Mouse (Mus musculus) limb, embryonic 11.5 days (tissue): ENCODE data around the gene Rab26. TPM values are rescaled to one million over a fixed set of nuclear protein-coding genes. Genes with fewer than 3 reads are reported as not detected.

Experiments
- ATAC-seq: fragments of 200-750 bp; cut with Nextera tagmentation; 2 replicates; pipeline ENCODE4 v1.8.0; 2017; ENCODE audit warnings: low read depth; ENCODE audit not compliant: insufficient number of reproducible peaks, low FRiP score, low TSS enrichment
- DNase-seq: peaks from one replicate; pipeline ENCODE4 v3.0.0-alpha.2; 2015; ENCODE audit warnings: low spot score
- H3K27ac ChIP-seq: fragments of 300-500 bp; sonication (generic); replicated peaks from 2 replicates; pipeline ENCODE4 v1.5.1; 2014; ENCODE audit warnings: low read depth, mild to moderate bottlenecking, low read length
- H3K27me3 ChIP-seq: fragments of 300-500 bp; sonication (generic); 2 replicates; pipeline ENCODE4 v1.6.1; 2014; ENCODE audit warnings: mild to moderate bottlenecking, low read length, mixed read lengths; ENCODE audit not compliant: control insufficient read depth, insufficient read depth
- H3K36me3 ChIP-seq: fragments of 300-500 bp; sonication (generic); 2 replicates; pipeline ENCODE4 v1.6.1; 2014; ENCODE audit warnings: mild to moderate bottlenecking, low read length, moderate library complexity, mixed read lengths; ENCODE audit not compliant: control insufficient read depth, insufficient read depth
- H3K4me1 ChIP-seq: fragments of 300-500 bp; sonication (generic); 2 replicates; pipeline ENCODE4 v1.6.1; 2014; ENCODE audit warnings: low read length, mixed read lengths; ENCODE audit not compliant: control insufficient read depth, insufficient read depth
- H3K4me2 ChIP-seq: fragments of 300-500 bp; sonication (generic); 2 replicates; pipeline ENCODE4 v1.6.1; 2014; ENCODE audit warnings: low read depth, mild to moderate bottlenecking, moderate library complexity; ENCODE audit not compliant: severe bottlenecking
- H3K4me3 ChIP-seq: fragments of 300-500 bp; sonication (generic); 2 replicates; pipeline ENCODE4 v1.5.1; 2014; ENCODE audit warnings: low read depth, low read length
- H3K9ac ChIP-seq: fragments of 300-500 bp; sonication (generic); 2 replicates; pipeline ENCODE4 v1.6.1; 2014; ENCODE audit warnings: mild to moderate bottlenecking, low read length
- H3K9me3 ChIP-seq: fragments of 300-500 bp; sonication (generic); 2 replicates; pipeline ENCODE4 v1.6.1; 2016; ENCODE audit warnings: low read length; ENCODE audit not compliant: control insufficient read depth
- WGBS: fragments of 180-500 bp; shearing (Covaris S2); extraction: QIAGEN DNeasy Blood & Tissue Kit; methylation state at CpG from one replicate; pipeline ENCODE4 v1.1.7; 2014; 5-methylcytosine and 5-hydroxymethylcytosine counted together
- polyA plus RNA-seq: library from polyadenylated mRNA; unstranded; fragments of >200 nt; fragmentation: Nextera tagmentation; extraction: Ambion mirVana; gene quantifications from 2 replicates; pipeline ENCODE4 v1.2.1, GENCODE M21; 2014

The Rab26 gene
- polyA plus RNA-seq, 1 experiment from 2014 or later, result 3.1 TPM

DNA sequence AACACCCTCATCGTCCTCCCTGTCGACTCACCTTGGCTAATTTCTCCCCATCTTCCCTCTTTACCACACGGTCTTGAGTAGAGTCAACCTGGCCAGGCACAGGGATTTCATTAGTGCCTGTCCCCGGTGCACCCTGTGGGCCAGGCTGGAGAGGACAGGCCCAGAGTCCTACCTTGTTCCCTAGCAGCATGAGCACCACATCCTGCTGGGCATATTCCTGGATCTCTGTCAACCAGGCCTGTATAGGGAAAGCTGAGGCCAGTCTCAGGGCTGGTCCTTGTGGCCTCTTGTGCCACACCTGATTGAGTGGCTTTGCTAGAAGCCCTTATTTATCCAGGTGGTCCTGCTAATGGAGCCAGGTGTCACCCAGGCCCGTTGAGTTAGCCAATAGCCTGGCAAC is 4.1 kb downstream of the Rab26 start:
- Histone ChIP-seq H3K27ac (peak overlapping the region; percentile 38; the same call in 1 of the 2 replicates), H3K4me2 (peak overlapping the region; percentile 84), H3K27me3 (no peaks in the 10 kb centered on the region), H3K36me3 (peaks cover 6% of the 10 kb centered on the region; the same call in 1 of the 2 replicates), H3K9me3 (no peaks in the 10 kb centered on the region), H3K9ac (peak overlapping the region; percentile 77), H3K4me1 (peaks cover 40% of the 10 kb centered on the region), H3K4me3 (peak overlapping the region; percentile 53)
- no peak for ATAC-seq
- 27% methylated on average over 5 of the region's 5 CpGs for WGBS
- DNase-seq, result no peak

DNA sequence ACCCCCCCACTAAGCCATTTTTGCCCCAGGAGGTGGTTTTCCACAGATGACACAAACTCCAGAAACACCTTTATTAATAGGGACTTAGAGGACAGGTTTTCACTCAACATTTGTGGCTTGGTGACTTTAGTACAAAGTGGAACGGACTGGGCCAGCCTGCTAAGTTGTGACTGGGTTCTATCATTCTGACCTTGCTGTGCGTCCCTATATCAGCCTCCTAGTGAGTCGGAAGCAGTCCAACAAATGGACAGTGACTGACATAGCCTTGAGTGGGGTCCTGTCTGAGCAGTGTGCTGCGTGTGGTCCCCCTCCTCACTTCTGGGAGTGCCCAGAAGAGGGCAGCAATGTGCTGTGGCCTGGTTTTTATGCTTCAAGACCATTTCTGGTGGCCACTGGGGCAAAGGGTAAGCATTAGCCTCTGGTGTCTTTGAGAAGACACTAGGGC is 5.0 kb downstream of the Rab26 start:
- ATAC-seq (no peak), DNase-seq (peak; percentile 88)
- H3K9me3 ChIP-seq, result no peaks in the 10 kb centered on the region
- H3K27me3 ChIP-seq, result no peaks in the 10 kb centered on the region
- peak overlapping the region; percentile 68; the same call in 1 of the 2 replicates for H3K27ac ChIP-seq
- H3K4me2 ChIP-seq, result peak overlapping the region; percentile 84
- H3K4me1 ChIP-seq, result peaks cover 40% of the 10 kb centered on the region
- H3K4me3 ChIP-seq, result peak overlapping the region; percentile 53
- H3K9ac ChIP-seq, result peak overlapping the region; percentile 77
- WGBS, result 0% methylated on average over 4 of the region's 4 CpGs
- H3K36me3 ChIP-seq, result peaks cover 6% of the 10 kb centered on the region; the same call in 1 of the 2 replicates

DNA sequence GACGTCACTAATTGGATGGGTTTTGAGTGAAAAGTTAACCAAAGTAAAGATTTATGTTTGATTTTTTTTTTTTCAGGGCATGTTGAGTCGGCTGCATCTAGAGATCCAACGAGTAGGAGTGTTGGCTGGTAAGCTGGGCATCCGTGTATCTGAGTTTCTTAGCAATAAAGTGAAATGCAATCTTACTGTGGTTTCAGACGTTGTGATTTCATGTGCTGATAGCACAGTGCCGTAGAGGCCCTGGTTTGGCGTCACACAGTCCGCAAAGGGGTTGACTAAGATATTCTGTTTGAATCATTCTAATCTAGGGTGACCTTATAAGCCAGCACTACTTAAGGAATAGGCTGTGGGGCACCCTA is 5.5 kb downstream of the Rab26 start:
- H3K36me3 ChIP-seq, result peaks cover 6% of the 10 kb centered on the region; the same call in 1 of the 2 replicates
- H3K27ac ChIP-seq, result peak overlapping the region; percentile 68; the same call in 1 of the 2 replicates
- DNase-seq (no peak), ATAC-seq (no peak)
- no peaks in the 10 kb centered on the region for H3K27me3 ChIP-seq
- no peaks in the 10 kb centered on the region for H3K9me3 ChIP-seq
- peak overlapping the region; percentile 84 for H3K4me2 ChIP-seq
- WGBS, result under 1% methylated on average over 8 of the region's 8 CpGs
- peak overlapping the region; percentile 53 for H3K4me3 ChIP-seq
- peaks cover 40% of the 10 kb centered on the region for H3K4me1 ChIP-seq
- H3K9ac ChIP-seq, result peak overlapping the region; percentile 77

DNA sequence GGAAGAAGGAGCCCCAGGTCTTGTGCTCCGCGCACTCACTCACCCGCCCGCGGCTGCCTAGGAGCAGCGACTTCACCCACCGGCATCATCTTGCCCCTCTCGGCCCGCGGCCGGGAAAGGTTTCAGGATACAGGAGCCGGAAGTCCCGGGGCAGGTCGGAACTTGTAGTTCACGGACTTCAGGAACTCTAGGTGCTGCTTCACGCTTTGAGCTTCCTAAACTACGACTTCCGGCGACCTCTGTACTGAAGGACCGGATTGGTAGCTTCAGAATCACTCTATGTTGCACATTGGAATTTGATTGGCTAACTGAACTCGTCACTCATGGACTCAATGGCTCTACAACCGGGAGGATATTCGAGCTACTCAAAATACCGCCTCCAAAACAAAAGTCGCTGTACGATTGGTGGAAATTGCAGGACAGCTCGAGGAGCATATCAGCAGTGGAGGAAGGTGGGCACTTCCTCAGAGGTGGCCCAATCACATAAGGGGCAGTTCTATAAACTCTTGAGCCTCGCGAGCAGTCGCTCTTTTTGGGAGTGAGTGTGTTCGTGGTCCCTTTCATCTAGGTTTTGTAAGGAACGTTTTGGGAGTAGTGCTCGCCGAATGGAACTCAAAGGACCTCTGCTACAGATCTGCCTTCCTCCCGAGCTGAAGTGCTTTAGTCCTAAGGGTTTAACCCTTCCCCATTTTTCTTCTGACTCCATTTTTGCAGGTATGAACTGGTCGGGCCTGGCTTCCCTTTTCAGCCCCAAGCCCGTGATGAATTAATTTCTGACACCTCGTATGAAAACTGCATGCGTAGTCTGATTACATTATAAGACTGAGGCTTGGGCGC is 6.1 kb downstream of the Rab26 start, which contains the start of gene Traf7:
Gene Traf7 (minus strand): TSS at position 216 of the 837 bp plus-strand sequence.
- peaks cover 6% of the 10 kb centered on the region; the same call in 1 of the 2 replicates for H3K36me3 ChIP-seq
- DNase-seq (peak; percentile 95), ATAC-seq (peak; percentile 97)
- under 1% methylated on average over 40 of the region's 40 CpGs for WGBS
- peak within 1 kb of the TSS; percentile 87 for H3K9ac ChIP-seq
- peak within 1 kb of the TSS; percentile 68; the same call in 1 of the 2 replicates for H3K27ac ChIP-seq
- H3K4me1 ChIP-seq, result peaks cover 36% of the 10 kb centered on the region
- peak within 1 kb of the TSS; percentile 62 for H3K4me3 ChIP-seq
- H3K9me3 ChIP-seq, result no peaks in the 10 kb centered on the region
- no peaks in the 10 kb centered on the region for H3K27me3 ChIP-seq
- peak within 1 kb of the TSS; percentile 84 for H3K4me2 ChIP-seq

GRCm38 (mm10) chr17:24527315-24527714 is 6.7 kb downstream of the Rab26 start:
- Histone ChIP-seq H3K9me3 (no peaks in the 10 kb centered on the region), H3K36me3 (peaks cover 6% of the 10 kb centered on the region; the same call in 1 of the 2 replicates), H3K4me1 (peaks cover 31% of the 10 kb centered on the region), H3K27me3 (no peaks in the 10 kb centered on the region), H3K9ac (peak overlapping the region; percentile 87), H3K27ac (no peak overlapping the region), H3K4me3 (peak overlapping the region; percentile 62), H3K4me2 (peak overlapping the region; percentile 63)
- 1% methylated on average over 18 of the region's 19 CpGs for WGBS
- no peak for DNase-seq
- no peak for ATAC-seq

GRCm38 (mm10) chr17:24524734-24525133 is 9.3 kb downstream of the Rab26 start:
- 92% methylated on average over 2 of the region's 2 CpGs for WGBS
- H3K27me3 ChIP-seq, result no peaks in the 10 kb centered on the region
- no peak overlapping the region for H3K4me3 ChIP-seq
- H3K4me1 ChIP-seq, result peaks cover 15% of the 10 kb centered on the region
- no peak overlapping the region for H3K4me2 ChIP-seq
- no peaks in the 10 kb centered on the region for H3K9me3 ChIP-seq
- H3K27ac ChIP-seq, result no peak overlapping the region
- H3K36me3 ChIP-seq, result peaks cover 4% of the 10 kb centered on the region; the same call in 1 of the 2 replicates
- DNase-seq (no peak), ATAC-seq (no peak)
- H3K9ac ChIP-seq, result no peak overlapping the region

DNA sequence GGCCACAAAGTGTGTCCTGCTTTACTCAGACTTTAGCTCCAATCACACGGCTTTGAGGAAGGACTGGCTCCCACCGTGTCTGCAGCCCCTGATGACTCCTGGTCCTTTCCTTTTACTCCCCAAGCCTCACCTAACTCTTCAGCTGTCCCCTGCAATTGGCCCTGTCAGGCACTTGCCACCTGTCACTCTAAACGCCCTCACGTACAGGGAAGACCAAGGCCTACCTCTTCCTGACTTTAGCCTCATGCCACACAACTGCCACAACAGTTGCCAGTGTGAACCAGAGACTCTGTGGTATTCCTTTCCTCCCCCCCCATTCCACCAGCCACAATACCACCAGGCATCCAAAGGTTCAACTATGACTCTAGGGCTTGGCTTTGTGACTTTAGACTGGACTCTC is 13.6 kb downstream of the Rab26 start:
- Histone ChIP-seq H3K9me3 (no peaks in the 10 kb centered on the region), H3K27me3 (no peaks in the 10 kb centered on the region), H3K9ac (no peak overlapping the region), H3K4me3 (no peak overlapping the region), H3K4me1 (no peaks in the 10 kb centered on the region), H3K27ac (no peak overlapping the region), H3K36me3 (peaks cover 8% of the 10 kb centered on the region), H3K4me2 (no peak overlapping the region)
- ATAC-seq (no peak), DNase-seq (no peak)
- 87% methylated on average over 4 of the region's 4 CpGs for WGBS

- no peak overlapping the region for H3K4me2 ChIP-seq
- no peak overlapping the region for H3K4me3 ChIP-seq
- DNase-seq, result no peak
- H3K9me3 ChIP-seq, result no peaks in the 10 kb centered on the region
- H3K27ac ChIP-seq, result no peak overlapping the region
- 92% methylated on average over 24 of the region's 24 CpGs for WGBS
- ATAC-seq, result no peak
- no peaks in the 10 kb centered on the region for H3K4me1 ChIP-seq
- H3K27me3 ChIP-seq, result no peaks in the 10 kb centered on the region
- H3K36me3 ChIP-seq, result peaks cover 18% of the 10 kb centered on the region
- H3K9ac ChIP-seq, result no peak overlapping the region
Observed at GRCm38 (mm10) chr17:24514270-24515257, 19.4 kb downstream of the Rab26 start.
